Mouse (Mus musculus) hindbrain, embryonic 15.5 days (tissue): ENCODE data around the gene Dmbt1. TPM values are rescaled to one million over a fixed set of nuclear protein-coding genes. Genes with fewer than 3 reads are reported as not detected.

ENCODE experiments used
- ATAC-seq: fragments of 200-750 bp; cut with Nextera tagmentation; 2 replicates; pipeline ENCODE4 v1.8.0; 2017; ENCODE audit warnings: low read depth, moderate number of reproducible peaks, moderate TSS enrichment; ENCODE audit not compliant: low FRiP score
- H3K27ac ChIP-seq: fragments of 300-500 bp; sonication (generic); replicated peaks from 2 replicates; pipeline ENCODE4 v1.5.1; 2015; ENCODE audit warnings: mild to moderate bottlenecking, inconsistent platforms
- H3K27me3 ChIP-seq: fragments of 300-500 bp; sonication (generic); 2 replicates; pipeline ENCODE4 v1.6.1; 2015; ENCODE audit warnings: control low read depth, inconsistent platforms
- H3K36me3 ChIP-seq: fragments of 300-500 bp; sonication (generic); 2 replicates; pipeline ENCODE4 v1.6.1; 2015; ENCODE audit warnings: control low read depth, inconsistent platforms
- H3K4me1 ChIP-seq: fragments of 300-500 bp; sonication (generic); replicated peaks from 2 replicates; pipeline ENCODE4 v1.6.1; 2015; ENCODE audit warnings: control low read depth, inconsistent platforms
- H3K4me2 ChIP-seq: fragments of 300-500 bp; sonication (generic); 2 replicates; pipeline ENCODE4 v1.6.1; 2015; ENCODE audit warnings: moderate library complexity, mild to moderate bottlenecking, inconsistent platforms
- H3K4me3 ChIP-seq: fragments of 300-500 bp; sonication (generic); 2 replicates; pipeline ENCODE4 v1.5.1; 2015; ENCODE audit warnings: mild to moderate bottlenecking, inconsistent platforms
- H3K9ac ChIP-seq: fragments of 300-500 bp; sonication (generic); 2 replicates; pipeline ENCODE4 v1.6.1; 2015; ENCODE audit warnings: inconsistent platforms
- H3K9me3 ChIP-seq: fragments of 300-500 bp; sonication (generic); 2 replicates; pipeline ENCODE4 v1.6.1; 2016; ENCODE audit warnings: control low read depth, inconsistent platforms
- WGBS: fragments of 180-500 bp; shearing (Covaris S2); methylation state at CpG from one replicate; pipeline ENCODE4 v1.1.7; 2015; 5-methylcytosine and 5-hydroxymethylcytosine counted together
- polyA plus RNA-seq: library from polyadenylated mRNA; unstranded; fragments of >200 nt; fragmentation: Nextera tagmentation; extraction: Ambion mirVana; gene quantifications from 2 replicates; pipeline ENCODE4 v1.2.1, GENCODE M21; 2015

Dmbt1 gene
- polyA plus RNA-seq, 1 experiment from 2014 or later, result not detected

DNA sequence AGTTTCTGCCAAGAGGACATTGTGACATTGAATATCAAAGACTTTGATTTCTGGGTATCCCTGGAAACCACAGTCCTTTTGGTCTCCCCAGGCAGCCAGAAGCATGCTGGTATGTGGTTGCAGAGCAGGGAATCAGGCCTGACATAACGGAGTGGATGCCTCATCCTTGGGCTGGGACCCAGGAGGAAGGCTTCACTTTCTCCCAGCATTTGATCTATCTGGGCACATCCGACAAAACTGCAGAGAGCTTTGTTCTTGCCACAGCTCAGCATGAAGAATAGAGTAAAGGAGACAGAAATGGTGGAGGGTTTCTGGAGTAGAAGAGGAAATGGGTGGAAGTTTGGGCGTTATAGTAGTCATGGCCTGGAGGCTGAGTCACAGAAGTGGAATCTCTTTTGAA, 101.3 kb downstream of the Dmbt1 start:
- H3K4me1 ChIP-seq, result no peaks in the 10 kb centered on the region
- H3K27me3 ChIP-seq, result no peaks in the 10 kb centered on the region
- WGBS, result 69% methylated on average over 3 of the region's 3 CpGs
- H3K4me3 ChIP-seq, result no peak overlapping the region
- H3K9me3 ChIP-seq, result no peaks in the 10 kb centered on the region
- no peaks in the 10 kb centered on the region for H3K36me3 ChIP-seq
- no peak overlapping the region for H3K27ac ChIP-seq
- ATAC-seq, result no peak
- no peak overlapping the region for H3K4me2 ChIP-seq
- H3K9ac ChIP-seq, result no peak overlapping the region

DNA sequence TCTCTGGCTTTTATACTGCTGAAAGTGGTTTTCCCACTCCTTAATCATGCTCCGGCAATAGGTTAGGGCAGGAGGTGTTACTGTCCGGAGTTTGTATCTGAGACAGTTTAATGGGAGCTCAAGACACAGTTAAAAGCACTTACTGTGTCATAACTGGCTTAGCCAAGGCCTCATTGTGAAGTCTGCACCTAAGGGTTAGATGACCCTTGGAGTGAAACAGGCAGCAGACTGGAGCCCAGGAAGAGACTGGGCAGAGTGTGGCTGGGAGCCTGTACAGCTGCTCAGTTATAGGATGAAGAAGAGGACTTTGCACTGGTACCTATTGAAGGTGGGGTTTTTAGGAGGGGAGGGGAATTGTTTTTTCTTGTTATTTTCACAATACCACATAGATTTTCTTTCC, 114.4 kb downstream of the Dmbt1 start, which contains the start of gene 4933402N03Rik:
TSS of gene 4933402N03Rik (minus strand) at position 101 of the 400 bp plus-strand sequence.
- no peaks in the 10 kb centered on the region for H3K4me1 ChIP-seq
- no peaks in the 10 kb centered on the region for H3K36me3 ChIP-seq
- no peaks in the 10 kb centered on the region for H3K27me3 ChIP-seq
- no peak for ATAC-seq
- 89% methylated on average over 2 of the region's 2 CpGs for WGBS
- H3K4me2 ChIP-seq, result no peak within 1 kb of the TSS
- H3K27ac ChIP-seq, result no peak within 1 kb of the TSS
- no peaks in the 10 kb centered on the region for H3K9me3 ChIP-seq
- H3K9ac ChIP-seq, result no peak within 1 kb of the TSS
- H3K4me3 ChIP-seq, result no peak within 1 kb of the TSS

DNA sequence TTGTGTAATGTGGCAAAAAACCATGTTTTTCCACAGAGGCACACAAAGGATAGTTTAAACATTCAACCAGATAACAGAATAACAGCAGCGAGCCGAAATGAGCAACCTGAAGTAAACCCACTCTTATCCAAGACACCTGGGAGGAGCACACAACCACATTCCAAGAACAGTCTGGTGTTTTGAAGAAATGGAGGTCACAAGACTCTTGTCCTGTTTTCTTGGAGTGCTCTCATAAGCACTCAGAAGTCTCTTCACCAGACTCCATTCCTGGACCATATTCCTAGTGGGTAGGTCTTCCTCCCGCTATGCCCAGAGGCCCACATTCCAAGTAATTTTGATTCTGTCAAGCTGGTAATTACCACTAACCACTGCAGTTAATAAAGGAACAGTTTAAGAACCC, 118.3 kb downstream of the Dmbt1 start:
- no peak overlapping the region for H3K4me2 ChIP-seq
- H3K9me3 ChIP-seq, result no peaks in the 10 kb centered on the region
- ATAC-seq, result no peak
- no peak overlapping the region for H3K4me3 ChIP-seq
- no peak overlapping the region for H3K27ac ChIP-seq
- WGBS, result 83% methylated on average over 3 of the region's 3 CpGs
- no peaks in the 10 kb centered on the region for H3K27me3 ChIP-seq
- no peak overlapping the region for H3K9ac ChIP-seq
- H3K36me3 ChIP-seq, result no peaks in the 10 kb centered on the region
- H3K4me1 ChIP-seq, result no peaks in the 10 kb centered on the region

DNA sequence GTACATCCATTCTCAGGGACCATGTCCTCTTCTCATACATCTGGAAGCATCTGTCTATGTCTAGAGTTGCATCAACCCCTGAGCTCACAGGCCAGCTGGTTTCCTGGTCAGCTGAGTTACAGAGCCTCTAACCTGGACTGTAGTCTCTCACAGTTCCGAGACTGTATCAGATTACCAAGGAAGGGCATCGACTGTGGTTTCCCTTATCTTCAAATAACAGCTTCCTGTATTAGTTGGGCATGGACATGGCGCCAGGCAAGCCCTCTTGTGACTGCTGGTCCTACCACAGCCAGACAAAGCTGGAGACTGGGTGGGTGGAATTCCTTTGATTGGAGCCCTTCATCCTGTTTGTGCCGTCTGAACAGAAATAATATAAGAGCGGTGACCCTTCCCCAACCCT, 121.2 kb downstream of the Dmbt1 start:
- Histone ChIP-seq H3K36me3 (no peaks in the 10 kb centered on the region), H3K9ac (no peak overlapping the region), H3K9me3 (no peaks in the 10 kb centered on the region), H3K27me3 (no peaks in the 10 kb centered on the region), H3K4me1 (no peaks in the 10 kb centered on the region), H3K4me2 (no peak overlapping the region), H3K27ac (no peak overlapping the region), H3K4me3 (no peak overlapping the region)
- 84% methylated on average over 5 of the region's 5 CpGs for WGBS
- no peak for ATAC-seq

DNA sequence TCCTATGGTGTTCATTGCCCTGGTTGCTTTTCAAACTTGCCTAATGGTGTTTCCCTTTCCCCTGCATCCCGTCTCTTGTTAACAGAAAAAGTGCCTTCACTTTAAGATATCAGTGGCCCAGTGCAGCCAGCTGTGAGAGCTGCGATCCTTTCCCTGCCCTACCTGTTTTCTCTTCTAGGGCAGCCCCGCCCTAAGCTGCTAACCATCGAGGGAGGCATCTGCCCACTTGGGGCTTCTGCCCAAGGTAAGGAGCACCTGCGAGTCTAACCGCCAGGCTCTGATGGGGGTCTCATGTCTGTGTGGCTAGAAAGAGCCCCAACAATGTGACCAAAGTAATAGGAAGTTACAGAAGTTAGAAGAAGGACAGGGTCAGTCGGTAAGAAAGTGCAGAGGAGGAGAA, 130.4 kb downstream of the Dmbt1 start:
- no peaks in the 10 kb centered on the region for H3K36me3 ChIP-seq
- no peak overlapping the region for H3K27ac ChIP-seq
- ATAC-seq, result no peak
- no peak overlapping the region for H3K9ac ChIP-seq
- no peak overlapping the region for H3K4me3 ChIP-seq
- 89% methylated on average over 7 of the region's 7 CpGs for WGBS
- no peaks in the 10 kb centered on the region for H3K9me3 ChIP-seq
- H3K27me3 ChIP-seq, result no peaks in the 10 kb centered on the region
- no peaks in the 10 kb centered on the region for H3K4me1 ChIP-seq
- H3K4me2 ChIP-seq, result no peak overlapping the region

DNA sequence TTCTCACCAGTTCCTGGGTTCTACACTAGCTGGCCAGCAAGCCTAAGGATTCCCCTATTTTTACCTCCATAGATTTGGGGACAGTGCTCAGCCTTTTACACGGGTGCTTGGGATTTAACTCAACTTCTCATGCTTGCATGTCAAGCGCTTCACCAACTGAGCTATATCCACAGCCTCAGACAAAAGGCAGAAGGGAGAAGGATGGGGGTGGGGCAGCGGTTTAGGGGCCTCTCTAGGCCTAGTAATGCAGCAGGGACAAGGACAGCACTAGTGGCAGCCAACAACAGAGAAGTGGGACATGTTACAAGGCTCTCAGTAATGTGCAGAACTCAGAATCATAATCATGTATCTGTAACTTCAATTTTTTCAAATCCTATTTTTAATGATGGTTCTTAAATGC, 135.9 kb downstream of the Dmbt1 start:
- H3K36me3 ChIP-seq, result no peaks in the 10 kb centered on the region
- H3K4me1 ChIP-seq, result no peaks in the 10 kb centered on the region
- no peak for ATAC-seq
- no peak overlapping the region for H3K27ac ChIP-seq
- no peak overlapping the region for H3K9ac ChIP-seq
- H3K4me2 ChIP-seq, result no peak overlapping the region
- no peak overlapping the region for H3K4me3 ChIP-seq
- H3K9me3 ChIP-seq, result no peaks in the 10 kb centered on the region
- no peaks in the 10 kb centered on the region for H3K27me3 ChIP-seq
- 88% methylated on average over 3 of the region's 3 CpGs for WGBS

DNA sequence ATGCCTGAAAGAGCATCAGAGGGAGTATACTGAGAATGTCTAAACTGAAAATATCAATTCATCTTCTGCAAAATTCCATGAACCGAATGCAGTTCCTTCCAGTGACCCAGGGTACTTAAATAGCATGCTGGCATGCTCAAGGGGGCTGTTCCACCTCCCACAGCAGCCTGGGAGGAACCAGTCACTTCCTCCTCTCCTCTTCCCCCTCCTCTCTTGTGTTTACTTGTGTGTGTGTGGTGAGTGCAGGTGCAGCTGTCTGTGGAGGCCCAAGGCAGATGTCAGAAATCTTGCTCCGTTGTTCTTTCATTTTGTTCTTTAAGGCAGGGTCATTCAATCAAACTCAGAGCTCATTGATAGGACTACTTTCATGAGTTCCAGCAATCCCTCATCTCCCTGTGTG, 137.2 kb downstream of the Dmbt1 start:
- Histone ChIP-seq H3K4me2 (no peak overlapping the region), H3K27ac (no peak overlapping the region), H3K36me3 (no peaks in the 10 kb centered on the region), H3K27me3 (no peaks in the 10 kb centered on the region), H3K9ac (no peak overlapping the region), H3K9me3 (no peaks in the 10 kb centered on the region), H3K4me3 (no peak overlapping the region), H3K4me1 (no peaks in the 10 kb centered on the region)
- 53% methylated on average over 2 of the region's 2 CpGs for WGBS
- ATAC-seq, result no peak

Other genes with a start within 250 kb of the Dmbt1 start
- 59.9 and 60.6 TPM in 2 replicates for gene Plekha1, start 166.3 kb upstream of the Dmbt1 start, polyA plus RNA-seq
- 19.9 and 22.2 TPM in 2 replicates for gene Htra1, start 95.9 kb upstream of the Dmbt1 start, polyA plus RNA-seq
- gene 4933402N03Rik, start 114.3 kb downstream of the Dmbt1 start, polyA plus RNA-seq, result not detected in 2 replicates
- gene 5430419D17Rik, start 142.3 kb downstream of the Dmbt1 start, polyA plus RNA-seq, result 0.05 TPM in 1 of 2 replicates, not detected in the other